Mouse (Mus musculus) urinary bladder, adult 2 months (tissue): ENCODE measurements around the gene Zfp366. TPM values are rescaled to one million over a fixed set of nuclear protein-coding genes. Genes with fewer than 3 reads are reported as not detected.

Source experiments
- DNase-seq: peaks from one replicate; pipeline ENCODE4 v3.0.0; 2022; ENCODE audit warnings: low spot score
- polyA plus RNA-seq: library from polyadenylated mRNA; depleted of rRNA; stranded (reverse); fragments of >200 nt; gene quantifications from 2 replicates; pipeline ENCODE4 v1.2.3, GENCODE M21; 2012

Zfp366 gene
- polyA plus RNA-seq, 1 experiment = 1.1 TPM

DNA sequence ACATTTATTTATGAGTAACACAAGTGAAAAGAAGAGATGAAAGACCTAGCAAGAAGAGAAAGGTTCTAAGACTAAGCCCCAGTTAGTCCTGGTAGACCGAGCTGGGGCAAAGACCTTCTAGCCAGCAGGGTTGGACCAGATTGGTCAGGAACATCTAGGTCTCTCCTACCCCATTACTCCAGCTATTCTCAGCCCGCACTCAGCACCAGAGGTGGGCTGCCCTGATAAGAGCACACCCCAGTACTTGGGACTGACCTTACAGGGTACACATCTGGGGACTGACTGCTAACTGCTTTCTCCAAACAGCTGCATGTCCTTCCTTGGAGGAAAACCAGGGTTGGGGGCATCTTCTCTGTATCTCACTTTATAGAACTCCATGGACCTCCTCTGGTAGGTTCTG lies 66.2 kb downstream of the Zfp366 start:
- no peak for DNase-seq

DNA sequence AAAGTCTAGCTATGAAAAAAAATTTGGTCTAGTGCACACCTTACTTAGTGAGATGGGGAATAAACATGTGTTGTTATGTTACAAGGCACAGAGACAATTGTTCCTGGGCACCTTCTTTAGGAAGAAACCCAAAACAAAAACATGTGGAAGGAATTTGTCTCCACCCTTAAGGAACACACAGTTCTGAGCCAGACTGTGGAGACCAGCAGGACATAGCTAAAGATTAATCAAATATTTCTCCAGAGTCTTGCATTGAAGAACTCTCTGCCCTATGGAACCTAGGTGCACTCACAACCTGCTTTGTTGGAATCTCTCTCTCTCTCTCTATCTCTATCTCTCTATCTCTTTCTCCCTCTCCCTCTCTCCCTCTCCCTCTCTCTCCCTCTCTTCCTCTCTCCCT lies 69.6 kb downstream of the Zfp366 start:
- DNase-seq = no peak

DNA sequence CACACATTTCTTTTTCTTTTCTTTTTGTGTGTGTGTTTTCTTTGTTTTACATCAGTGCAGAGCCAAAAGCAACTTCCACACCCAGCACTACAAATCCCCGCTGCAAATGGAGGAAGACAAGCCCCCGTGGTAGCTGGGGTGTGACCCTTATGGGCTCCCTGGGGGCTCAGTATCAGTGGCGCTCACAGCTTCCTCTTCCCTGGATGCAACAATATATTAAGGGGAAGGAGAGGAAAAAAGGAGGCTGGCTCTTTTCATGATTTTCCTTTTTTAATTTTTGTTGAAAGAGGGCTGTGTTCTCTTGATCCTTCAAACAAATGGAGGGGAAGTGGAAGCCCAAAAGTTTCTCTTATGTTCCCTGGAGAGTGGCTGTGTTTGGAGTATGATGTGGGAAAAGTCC lies 70.2 kb downstream of the Zfp366 start:
- no peak for DNase-seq

DNA sequence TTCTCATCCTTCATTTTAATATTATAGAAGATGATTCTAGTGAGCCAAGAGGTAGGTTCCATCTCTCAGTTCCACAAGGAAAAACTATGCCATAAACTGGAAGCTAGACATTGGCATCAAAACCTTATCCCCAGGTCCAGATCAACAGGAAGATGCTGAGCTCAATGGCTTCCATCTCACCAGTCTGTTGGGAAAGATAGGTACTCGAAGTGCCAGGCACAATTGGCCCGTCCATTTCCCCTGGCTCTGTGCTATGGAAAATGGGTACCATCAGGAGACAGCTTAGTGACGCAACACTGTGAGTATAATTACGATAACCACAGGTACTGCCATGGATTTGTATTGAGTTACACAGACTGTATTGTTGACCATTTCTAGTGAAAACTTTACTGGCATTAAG lies 72.3 kb downstream of the Zfp366 start:
- no peak for DNase-seq

DNA sequence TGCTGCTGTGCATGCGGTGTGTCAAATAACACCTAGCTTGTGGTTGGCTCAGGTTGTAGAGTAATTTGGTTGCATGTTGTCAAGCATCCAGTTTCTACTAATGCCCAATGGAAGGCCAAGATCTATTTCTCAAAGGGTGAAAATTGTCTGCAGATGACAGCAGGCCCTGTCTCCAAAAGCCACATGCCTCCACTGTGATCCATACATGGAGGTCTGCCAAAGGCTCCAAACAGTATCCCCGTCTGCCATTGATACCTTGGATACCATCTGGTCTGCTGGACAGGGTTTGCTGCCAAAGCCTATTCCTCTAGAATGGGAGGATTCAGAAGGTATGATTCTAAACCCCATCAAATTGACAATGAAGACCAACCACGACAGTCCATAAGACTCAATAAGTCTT lies 74.1 kb downstream of the Zfp366 start:
- DNase-seq = no peak

DNA sequence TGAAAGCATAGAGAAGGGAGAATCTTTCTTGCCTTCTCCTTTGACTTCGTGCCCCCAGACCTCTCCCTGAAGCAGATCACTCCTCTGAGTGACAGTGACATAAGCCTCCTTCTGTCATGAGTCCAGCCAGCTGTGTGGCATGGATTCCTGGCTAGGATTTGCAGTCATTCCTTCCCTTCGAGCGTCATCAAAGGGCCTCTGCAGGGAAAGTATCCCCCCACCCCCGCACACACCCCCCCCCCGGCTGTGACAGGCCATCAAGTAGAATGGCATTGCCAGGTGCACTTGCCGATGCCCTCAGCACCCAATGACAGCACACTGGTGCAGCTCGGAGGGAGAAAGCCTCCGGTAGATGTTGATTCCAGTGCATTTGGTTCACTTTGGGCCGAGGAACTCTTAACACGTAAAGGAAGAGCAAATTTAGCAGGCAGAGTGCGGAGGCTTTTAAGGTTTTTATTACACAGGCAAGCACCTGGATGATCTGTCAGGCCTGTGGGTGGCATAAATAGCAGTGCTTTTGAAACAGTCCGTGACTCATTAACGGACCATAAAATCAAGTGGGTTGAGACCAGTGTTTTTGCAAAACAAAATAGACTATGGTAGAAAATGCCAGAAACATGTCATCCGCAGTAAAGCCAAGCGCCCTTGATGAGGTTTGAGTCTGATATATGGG lies 75.0 kb downstream of the Zfp366 start:
- DNase-seq = no peak

DNA sequence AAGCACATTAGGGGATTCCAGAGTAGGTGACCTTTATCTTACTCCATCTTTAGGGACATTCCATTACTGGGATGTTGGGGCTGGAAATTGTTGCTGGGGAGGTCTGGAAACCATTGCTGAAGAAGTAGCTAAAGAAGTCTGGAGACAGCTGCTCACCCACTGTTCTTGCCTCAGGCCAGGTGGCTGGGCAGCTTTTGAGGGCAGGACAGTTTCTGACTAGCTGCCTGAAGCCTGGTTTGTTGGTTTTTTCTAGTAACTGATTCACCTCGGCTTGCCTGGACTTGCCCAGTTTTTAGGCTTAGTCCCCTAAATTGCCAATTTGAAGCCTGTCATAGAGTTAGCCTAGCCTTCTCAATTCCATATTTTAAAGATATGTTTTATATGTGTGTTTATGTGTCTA lies 77.8 kb downstream of the Zfp366 start:
- no peak for DNase-seq

DNA sequence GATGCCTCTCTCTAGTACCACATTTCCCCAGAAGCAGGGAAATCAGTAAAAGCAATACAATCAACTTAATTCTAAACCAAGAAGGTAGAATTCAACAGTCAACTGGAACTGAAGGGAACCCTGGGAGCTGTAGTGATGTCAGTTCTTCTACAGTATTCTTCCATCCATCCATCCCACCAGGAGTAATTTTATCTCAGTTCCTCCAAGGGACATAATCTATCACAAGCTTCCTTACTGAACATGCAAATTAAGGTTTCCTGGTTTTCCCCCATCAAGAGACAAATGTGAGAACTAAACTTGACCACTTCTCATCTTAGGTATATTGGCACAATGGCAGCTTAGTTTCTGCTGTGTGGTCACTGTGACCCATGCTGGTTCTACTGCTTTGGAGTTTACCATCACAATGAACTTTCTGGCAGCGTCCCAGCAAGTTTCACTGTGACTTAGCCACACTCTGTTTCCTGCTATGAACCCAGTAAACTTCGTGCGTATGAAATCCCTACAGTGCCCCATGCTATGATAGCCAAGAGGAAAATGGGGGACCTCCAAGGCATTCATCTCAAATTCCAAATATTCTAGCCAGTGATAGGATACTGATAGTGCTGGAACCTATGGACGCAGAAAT lies 78.6 kb downstream of the Zfp366 start:
- no peak for DNase-seq

DNA sequence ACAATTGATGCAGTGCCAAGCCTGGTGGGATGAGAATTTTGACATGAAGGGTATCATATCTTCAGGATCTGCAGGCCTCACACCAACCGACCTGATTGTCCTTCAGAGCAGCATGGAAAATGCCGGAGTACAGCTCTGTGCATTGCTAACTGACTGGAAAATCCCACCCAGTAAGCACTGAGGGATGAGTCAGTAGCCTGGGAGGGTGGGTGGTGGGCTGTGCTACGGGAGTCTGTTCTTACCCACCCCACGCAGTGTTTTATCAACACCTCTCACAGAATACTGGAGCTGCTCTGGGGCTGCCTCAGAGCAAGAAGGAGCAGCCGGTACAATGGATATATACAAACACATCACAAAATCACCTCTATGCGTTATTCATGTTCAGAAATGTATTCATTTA lies 79.9 kb downstream of the Zfp366 start:
- no peak for DNase-seq

DNA sequence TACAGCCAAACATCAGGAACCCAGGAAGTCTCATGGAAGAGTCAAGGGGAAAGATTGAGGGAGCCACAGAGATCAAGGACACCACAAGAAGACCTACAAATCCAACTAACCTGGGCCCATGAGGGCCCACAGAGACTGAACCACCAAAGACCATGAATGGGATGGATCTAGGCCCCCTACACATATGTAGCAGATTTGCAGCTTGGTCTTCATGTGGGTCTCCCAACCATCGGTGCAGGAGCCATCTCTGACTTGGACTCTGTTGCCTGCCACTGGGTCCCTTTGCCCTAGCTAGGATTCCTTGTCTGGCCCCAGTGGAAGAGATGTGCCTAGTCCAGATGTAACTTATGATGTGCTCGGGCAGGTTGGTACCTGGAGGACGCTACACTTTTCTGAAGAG lies 87.4 kb downstream of the Zfp366 start:
- DNase-seq = no peak

DNA sequence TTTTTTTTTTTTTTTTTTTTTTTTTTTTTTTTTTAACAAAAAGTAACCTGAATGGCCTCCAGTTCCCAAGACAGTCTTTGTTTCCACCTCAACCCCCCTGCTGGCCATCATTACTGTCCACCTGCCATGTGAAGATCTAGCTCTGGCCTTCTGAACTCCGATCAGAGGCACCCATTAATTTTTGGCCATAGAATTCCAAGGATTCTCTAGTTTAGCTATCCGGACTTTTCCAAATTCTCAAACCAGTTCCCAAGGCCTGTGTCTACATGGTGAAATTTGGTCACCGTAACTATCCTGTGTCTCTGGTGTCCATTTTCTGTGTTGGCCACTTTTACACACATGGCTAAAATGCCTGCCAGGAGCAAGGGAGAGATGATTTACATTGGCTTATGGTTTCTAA lies 92.9 kb downstream of the Zfp366 start:
- DNase-seq = no peak

DNA sequence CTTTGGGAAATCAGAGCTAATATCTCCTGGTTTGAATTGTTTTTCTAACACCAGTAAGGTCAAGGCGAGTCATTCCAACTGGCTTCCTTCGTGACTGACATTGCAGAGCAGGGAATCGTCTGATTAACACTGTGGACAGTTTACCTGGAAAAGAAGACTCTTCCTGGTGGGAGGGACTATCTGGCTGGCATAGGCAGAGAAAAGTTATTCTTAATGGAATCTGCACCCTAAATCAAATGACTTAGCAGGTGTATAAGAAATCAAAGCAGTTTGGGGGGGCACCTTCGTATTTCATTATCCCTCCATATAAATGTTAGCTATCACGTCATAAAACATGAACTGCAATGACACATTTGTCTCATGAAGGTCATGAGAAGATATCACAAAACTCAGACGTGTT lies 93.9 kb downstream of the Zfp366 start:
- DNase-seq = no peak

DNA sequence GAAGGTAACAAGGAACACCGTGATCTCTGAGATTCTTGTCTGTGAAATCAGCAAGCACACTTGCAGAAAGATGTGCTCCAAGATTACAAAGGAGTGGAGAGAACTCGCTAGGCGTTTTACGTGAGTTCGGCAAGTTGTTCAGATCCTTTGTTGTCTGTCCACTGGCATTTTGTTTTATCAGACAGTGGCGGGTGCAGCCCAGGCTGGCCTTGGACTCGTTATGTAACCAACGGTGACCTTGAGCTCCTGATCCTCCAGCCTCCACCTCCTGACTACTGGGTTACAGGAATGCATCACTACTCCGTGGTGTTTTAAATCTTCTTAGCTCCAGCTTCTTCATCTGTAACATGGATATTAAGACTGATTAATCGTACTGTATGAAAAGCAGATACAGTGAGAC lies 94.7 kb downstream of the Zfp366 start:
- no peak for DNase-seq

DNA sequence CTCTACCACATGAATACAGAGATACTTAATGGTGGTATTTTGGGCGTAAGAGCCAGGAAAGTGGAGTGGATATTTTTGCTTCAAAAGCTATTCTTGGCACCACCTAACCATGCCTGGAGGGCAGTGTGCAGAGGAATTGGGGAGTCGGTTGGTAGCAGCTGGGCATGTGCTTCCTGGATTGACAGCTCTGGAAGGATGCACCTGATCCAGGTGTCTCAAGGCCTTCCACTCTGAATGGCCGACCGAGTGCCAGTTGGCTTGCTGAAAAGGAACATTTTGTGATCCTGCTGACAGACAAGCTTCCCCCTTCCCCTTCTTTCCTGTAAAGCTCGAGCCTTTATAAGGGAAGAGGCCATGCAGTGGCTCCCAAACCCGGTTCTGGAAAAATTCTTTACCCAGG lies 98.3 kb downstream of the Zfp366 start:
- DNase-seq = no peak

DNA sequence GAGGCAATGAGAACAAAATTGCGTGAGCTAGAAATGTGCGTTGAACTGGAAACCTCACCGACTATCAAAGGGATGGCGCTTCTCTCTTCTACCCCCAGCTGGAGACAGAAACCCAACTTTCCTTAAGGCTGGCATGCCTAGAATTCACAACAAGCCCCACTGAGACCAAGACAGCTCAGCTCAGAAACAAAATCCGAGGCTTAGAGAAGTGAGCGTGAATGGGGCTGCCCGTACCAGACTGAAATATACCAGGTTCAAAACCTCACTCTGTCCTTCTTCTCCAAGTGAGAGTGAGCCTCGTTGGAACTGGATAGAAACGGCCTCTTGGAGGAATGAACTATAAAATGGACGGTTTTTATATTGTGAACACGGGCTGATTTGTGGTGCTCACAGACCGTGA lies 99.3 kb downstream of the Zfp366 start:
- DNase-seq = no peak

DNA sequence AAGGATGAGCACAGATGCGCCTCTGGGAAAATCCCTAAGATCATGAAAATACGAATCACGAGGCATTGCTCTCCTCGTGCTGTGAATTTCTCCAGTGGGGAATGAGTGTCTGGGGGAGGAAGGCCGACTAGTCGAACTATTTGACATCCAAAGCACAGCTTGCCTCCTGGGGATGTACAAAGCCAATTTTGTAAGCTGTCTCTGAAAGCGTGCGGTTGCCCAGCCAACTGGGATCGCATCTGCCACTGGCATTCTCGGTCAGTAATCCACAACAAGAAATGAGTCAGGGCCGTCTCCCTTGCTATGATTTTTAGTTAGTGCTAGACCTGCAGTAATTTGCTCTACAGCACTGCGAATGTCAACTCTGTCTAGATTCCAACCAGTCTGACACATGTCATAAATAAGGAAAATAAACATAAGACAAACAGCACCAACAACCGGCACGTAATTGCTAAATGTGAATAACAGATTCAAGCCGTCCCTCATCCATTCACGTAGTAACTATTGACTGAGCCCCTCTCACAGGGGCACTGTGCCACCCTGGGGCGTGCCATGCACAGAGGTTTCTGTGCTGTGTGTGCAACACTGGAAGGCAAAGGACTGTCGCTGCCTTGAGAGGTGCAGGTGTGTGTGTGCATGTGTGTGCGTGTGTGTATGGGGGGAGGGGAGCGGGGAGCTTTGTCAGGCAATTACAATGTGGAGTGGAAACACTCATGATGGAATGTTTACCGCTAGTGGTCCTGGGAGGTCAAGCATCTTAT lies 100.0 kb downstream of the Zfp366 start:
- DNase-seq = no peak

DNA sequence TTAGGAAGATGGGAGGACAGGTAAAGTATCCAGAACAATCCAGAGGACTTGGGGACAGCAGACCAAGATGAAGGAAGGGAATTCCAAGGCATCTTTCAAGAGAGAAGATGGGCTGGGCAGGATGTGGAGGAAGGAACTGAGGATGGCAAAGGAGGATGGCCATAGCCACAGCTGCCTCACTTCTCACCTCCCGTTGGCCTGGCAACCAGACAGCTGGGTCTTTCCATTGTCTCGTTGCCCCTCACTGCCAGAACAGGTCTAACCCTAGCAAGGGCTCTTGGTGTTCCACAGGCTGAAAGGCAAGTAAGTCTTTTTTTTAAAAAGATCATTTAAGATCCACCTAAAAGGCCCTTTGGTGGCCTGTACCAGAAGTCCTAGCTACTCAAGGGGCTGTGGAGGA lies 100.6 kb downstream of the Zfp366 start:
- DNase-seq = no peak

DNA sequence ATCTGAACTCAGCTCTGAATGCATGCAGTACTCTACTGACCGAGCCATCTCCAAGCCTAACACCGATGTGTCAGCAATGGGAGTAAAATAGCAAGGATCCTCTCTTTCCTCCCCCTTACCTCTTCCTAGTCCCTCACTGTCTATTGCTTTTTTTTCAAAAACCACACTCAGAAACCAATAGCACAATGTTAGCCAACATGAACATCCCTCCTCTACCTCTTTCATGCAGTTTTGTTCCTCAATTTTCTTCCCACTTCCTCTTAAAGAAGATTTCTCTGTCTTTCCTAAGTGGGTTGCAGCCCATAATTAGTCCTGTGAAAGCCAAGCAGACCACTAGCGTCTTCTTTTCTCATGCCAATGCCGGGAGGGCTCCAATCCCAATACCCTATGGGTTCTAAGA lies 102.6 kb downstream of the Zfp366 start:
- DNase-seq = no peak

DNA sequence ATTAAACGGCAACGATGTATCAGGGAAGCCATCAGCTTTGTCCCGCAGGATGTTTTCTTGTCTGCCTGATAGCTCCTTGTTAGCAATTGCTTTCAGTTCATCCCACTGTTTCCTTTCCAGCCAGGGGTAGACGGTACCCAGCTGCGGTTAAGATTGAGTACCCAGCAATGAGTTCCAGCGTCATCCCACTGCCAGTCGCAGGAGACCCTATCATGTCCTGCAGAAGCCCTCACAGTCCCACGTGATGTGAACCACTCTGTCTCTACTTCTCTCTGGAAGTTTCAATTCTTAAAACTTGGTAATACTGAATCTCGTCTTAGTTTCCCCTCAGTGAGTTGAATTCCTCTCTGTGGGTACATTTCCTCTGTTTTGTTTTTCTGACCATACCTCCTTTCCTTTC lies 103.2 kb downstream of the Zfp366 start:
- no peak for DNase-seq

DNA sequence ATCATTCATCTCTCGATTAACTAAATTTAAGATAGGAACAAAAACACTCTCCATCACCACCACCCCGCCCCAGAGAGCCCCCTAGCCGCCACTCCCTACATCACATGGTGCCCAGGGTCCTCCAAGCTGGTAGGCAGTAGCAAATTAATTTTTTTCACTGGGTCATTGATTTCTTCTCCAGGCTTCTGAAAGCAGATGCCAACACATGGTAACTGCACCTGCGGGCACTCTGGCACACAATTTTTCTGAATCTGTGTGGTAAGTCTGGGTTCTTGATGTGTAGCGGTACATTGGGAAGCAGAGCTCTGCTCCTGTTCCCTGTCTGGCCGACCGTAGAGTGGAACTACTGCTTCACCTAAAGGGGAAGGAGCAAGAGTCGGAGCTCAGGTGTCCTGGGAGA lies 106.1 kb downstream of the Zfp366 start:
- no peak for DNase-seq

DNA sequence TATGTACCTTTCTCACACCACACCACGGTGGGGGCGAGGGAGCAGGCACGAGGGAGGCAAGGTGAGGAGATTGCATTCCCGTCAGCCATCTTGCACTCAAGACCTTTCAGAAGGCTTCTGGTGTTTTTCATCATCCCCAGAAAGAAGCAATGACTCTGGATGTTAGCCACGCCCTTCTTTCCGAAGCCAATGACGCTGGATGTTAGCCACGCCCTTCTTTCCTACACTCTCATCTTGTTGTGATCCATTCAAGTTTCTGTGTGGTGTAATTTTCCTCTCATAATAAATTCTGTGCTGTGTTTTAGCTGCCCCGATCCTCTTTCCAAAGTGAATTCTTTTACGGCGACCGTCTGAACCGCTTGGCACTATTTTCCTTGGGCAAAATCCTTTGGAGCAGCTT lies 109.6 kb downstream of the Zfp366 start:
- DNase-seq = no peak

DNA sequence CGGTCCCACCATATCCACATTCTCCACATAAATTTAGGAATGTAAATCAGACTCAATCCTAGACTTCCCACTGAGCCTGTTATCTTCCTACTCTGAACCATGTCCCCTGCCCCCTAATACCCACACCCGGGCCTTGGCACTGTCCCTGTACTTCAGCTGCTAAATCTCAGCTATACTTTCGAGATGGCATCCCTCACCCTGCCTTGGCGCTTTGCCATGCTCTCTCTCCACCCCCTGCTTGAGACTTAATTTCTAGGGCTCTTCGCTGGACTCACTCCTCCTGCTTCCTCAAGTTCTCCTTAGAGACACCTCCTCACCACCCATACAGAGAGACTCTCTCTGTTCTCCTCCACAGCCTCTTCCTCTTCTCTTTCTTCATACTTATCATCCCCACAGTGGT lies 115.3 kb downstream of the Zfp366 start:
- DNase-seq = no peak
